Mouse (Mus musculus) heart, postnatal 0 days (tissue): ENCODE measurements around the gene Prkcb. TPM values are rescaled to one million over a fixed set of nuclear protein-coding genes. Genes with fewer than 3 reads are reported as not detected.

ENCODE experiments used
- ATAC-seq: fragments of 200-750 bp; cut with Nextera tagmentation; 2 replicates; pipeline ENCODE4 v1.8.0; 2017; ENCODE audit warnings: low read depth, moderate number of reproducible peaks, moderate library complexity; ENCODE audit not compliant: insufficient read depth
- DNase-seq: peaks from one replicate; pipeline ENCODE4 v3.0.0-alpha.2; 2016; ENCODE audit warnings: low spot score
- H3K27ac ChIP-seq: fragments of 300-500 bp; sonication (generic); 2 replicates; pipeline ENCODE4 v1.5.1; 2014; ENCODE audit warnings: low read depth, mild to moderate bottlenecking
- H3K27me3 ChIP-seq: fragments of 300-500 bp; sonication (generic); 2 replicates; pipeline ENCODE4 v1.6.1; 2014; ENCODE audit warnings: low read length, mixed read lengths; ENCODE audit not compliant: control insufficient read depth, insufficient read depth
- H3K36me3 ChIP-seq: fragments of 300-500 bp; sonication (generic); replicated peaks from 2 replicates; pipeline ENCODE4 v1.6.1; 2014; ENCODE audit warnings: low read length, mixed read lengths; ENCODE audit not compliant: control insufficient read depth, insufficient read depth
- H3K4me1 ChIP-seq: fragments of 300-500 bp; sonication (generic); 2 replicates; pipeline ENCODE4 v1.6.1; 2014; ENCODE audit warnings: antibody characterized with exemption; ENCODE audit not compliant: control insufficient read depth, insufficient read depth
- H3K4me2 ChIP-seq: fragments of 300-500 bp; sonication (generic); 2 replicates; pipeline ENCODE4 v1.6.1; 2014; ENCODE audit warnings: low read depth, mild to moderate bottlenecking, low read length, moderate library complexity
- H3K4me3 ChIP-seq: fragments of 300-500 bp; sonication (generic); 2 replicates; pipeline ENCODE4 v1.5.1; 2014; ENCODE audit warnings: low read depth, low read length
- H3K9ac ChIP-seq: fragments of 300-500 bp; sonication (generic); replicated peaks from 2 replicates; pipeline ENCODE4 v1.6.1; 2014; ENCODE audit warnings: low read depth, low read length, mixed read lengths
- H3K9me3 ChIP-seq: fragments of 300-500 bp; sonication (generic); replicated peaks from 2 replicates; pipeline ENCODE4 v1.6.1; 2016; ENCODE audit warnings: low read length; ENCODE audit not compliant: control insufficient read depth
- CTCF ChIP-seq: IDR thresholded peaks from 2 replicates; pipeline ENCODE4 v1.5.1; 2016; ENCODE audit warnings: antibody characterized with exemption, control low read depth, low read depth
- EP300 ChIP-seq: IDR thresholded peaks from 2 replicates; pipeline ENCODE4 v1.6.1; 2016; ENCODE audit warnings: antibody characterized with exemption, low read depth
- WGBS: fragments of 180-500 bp; shearing (Covaris S2); extraction: QIAGEN DNeasy Blood & Tissue Kit; methylation state at CpG from one replicate; pipeline ENCODE4 v1.1.7; 2014; 5-methylcytosine and 5-hydroxymethylcytosine counted together
- polyA plus RNA-seq: library from polyadenylated mRNA; unstranded; fragments of >200 nt; fragmentation: Nextera tagmentation; extraction: Ambion mirVana; gene quantifications from 2 replicates; pipeline ENCODE4 v1.2.1, GENCODE M21; 2015
- total RNA-seq: library from RNA; depleted of rRNA; stranded (reverse); fragments of >200 nt; gene quantifications from 2 replicates; pipeline ENCODE4 v1.2.3, GENCODE M21; 2014; ENCODE audit warnings: low replicate concordance

Prkcb gene
- total and polyA plus RNA-seq, 2 experiments from 2014 or later = 1.1 to 1.9 TPM

GRCm38 (mm10) chr7:122347433-122347832, 58.9 kb downstream of the Prkcb start:
- no peak overlapping the region for H3K27ac ChIP-seq
- H3K4me2 ChIP-seq = no peak overlapping the region
- no peaks in the 10 kb centered on the region for H3K9me3 ChIP-seq
- DNase-seq (no peak), ATAC-seq (no peak)
- H3K36me3 ChIP-seq = no peaks in the 10 kb centered on the region
- no peaks in the 10 kb centered on the region; the same call in 1 of the 2 replicates for H3K4me1 ChIP-seq
- WGBS = 66% methylated on average over 3 of the region's 3 CpGs
- no peak for TF ChIP-seq EP300
- TF ChIP-seq CTCF = no peak
- H3K27me3 ChIP-seq = no peaks in the 10 kb centered on the region
- no peak overlapping the region for H3K9ac ChIP-seq
- no peak overlapping the region for H3K4me3 ChIP-seq

- Histone ChIP-seq H3K36me3 (no peaks in the 10 kb centered on the region), H3K27me3 (no peaks in the 10 kb centered on the region), H3K4me1 (no peaks in the 10 kb centered on the region; the same call in 1 of the 2 replicates), H3K27ac (no peak overlapping the region), H3K4me3 (no peak overlapping the region), H3K9ac (no peak overlapping the region), H3K9me3 (no peaks in the 10 kb centered on the region), H3K4me2 (no peak overlapping the region)
- DNase-seq (no peak), ATAC-seq (no peak)
- 81% methylated on average over 5 of the region's 5 CpGs for WGBS
- TF ChIP-seq EP300 (no peak), CTCF (no peak)
Observed at GRCm38 (mm10) chr7:122349961-122350360, 61.4 kb downstream of the Prkcb start.

DNA sequence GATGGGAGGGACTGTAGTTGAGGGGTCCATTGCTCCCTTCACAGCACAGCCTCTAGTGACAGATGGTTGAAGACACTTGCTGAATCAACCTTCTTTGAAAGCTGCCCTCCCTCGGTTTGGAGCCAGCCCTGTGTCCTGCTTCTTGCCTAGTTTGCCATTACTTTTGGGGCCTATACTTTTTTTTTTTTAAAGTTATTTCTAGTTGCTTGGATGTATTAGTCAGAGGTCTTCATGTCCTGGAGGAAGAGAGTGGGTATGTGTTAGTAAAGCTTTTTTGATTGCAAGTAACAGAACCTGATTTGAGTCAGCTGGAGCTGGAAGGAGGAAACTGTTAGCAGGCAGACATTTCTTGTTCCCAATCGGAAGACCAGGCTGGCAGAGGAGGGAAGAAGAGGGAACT, 62.2 kb downstream of the Prkcb start:
- H3K27me3 ChIP-seq = no peaks in the 10 kb centered on the region
- H3K9me3 ChIP-seq = no peaks in the 10 kb centered on the region
- ATAC-seq (no peak), DNase-seq (no peak)
- H3K36me3 ChIP-seq = no peaks in the 10 kb centered on the region
- H3K4me3 ChIP-seq = no peak overlapping the region
- no peaks in the 10 kb centered on the region; the same call in 1 of the 2 replicates for H3K4me1 ChIP-seq
- TF ChIP-seq CTCF = no peak
- no peak for TF ChIP-seq EP300
- no peak overlapping the region for H3K27ac ChIP-seq
- 59% methylated on average over 2 of the region's 2 CpGs for WGBS
- H3K9ac ChIP-seq = no peak overlapping the region
- H3K4me2 ChIP-seq = no peak overlapping the region

DNA sequence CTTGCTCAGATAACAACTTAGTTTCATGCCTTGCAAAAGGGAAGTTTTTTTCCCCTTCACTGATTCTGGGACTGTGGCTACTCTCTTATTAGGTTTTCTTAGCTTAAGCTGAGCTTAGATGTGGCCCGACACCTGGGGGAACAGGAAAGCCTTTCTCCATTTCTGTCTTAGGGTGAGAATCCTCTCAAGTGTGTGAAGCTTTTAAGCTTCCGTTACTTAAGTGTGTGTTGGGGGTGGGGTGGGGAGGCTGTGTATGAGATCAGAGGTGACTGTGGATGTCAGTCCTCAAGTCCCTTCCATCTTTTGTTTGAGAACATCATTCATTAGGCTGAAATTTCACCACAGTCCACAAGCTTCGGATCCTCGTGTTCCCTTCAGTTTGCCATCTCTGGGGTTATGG, 63.3 kb downstream of the Prkcb start:
- Histone ChIP-seq H3K9ac (no peak overlapping the region), H3K27me3 (no peaks in the 10 kb centered on the region), H3K27ac (peak overlapping the region; percentile 20; the same call in 1 of the 2 replicates), H3K4me2 (no peak overlapping the region), H3K36me3 (no peaks in the 10 kb centered on the region), H3K9me3 (no peaks in the 10 kb centered on the region), H3K4me1 (no peaks in the 10 kb centered on the region; the same call in 1 of the 2 replicates), H3K4me3 (no peak overlapping the region)
- ATAC-seq (no peak), DNase-seq (no peak)
- TF ChIP-seq CTCF (no peak), EP300 (no peak)
- 74% methylated on average over 4 of the region's 4 CpGs for WGBS

- no peak for TF ChIP-seq CTCF
- no peak for TF ChIP-seq EP300
- Histone ChIP-seq H3K36me3 (no peaks in the 10 kb centered on the region), H3K27ac (0 out of 2 replicates have a peak overlapping the region, but pooled peaks have one; percentile 20), H3K4me3 (no peak overlapping the region), H3K9me3 (no peaks in the 10 kb centered on the region), H3K4me2 (no peak overlapping the region), H3K4me1 (no peaks in the 10 kb centered on the region; the same call in 1 of the 2 replicates), H3K9ac (no peak overlapping the region), H3K27me3 (no peaks in the 10 kb centered on the region)
- 56% methylated on average over 12 of the region's 12 CpGs for WGBS
- DNase-seq = no peak
- no peak for ATAC-seq
Observed at GRCm38 (mm10) chr7:122352566-122353277, 64.2 kb downstream of the Prkcb start.
